Mouse (Mus musculus) cortical plate, adult 2 months (tissue): ENCODE data around the gene S1pr4.

ENCODE experiments used
- CTCF ChIP-seq: fragments of 200-500 bp; IDR thresholded peaks from 2 replicates; pipeline ENCODE4 v1.5.1; 2011; ENCODE audit warnings: mild to moderate bottlenecking, control low read depth, low read length; ENCODE audit not compliant: insufficient read depth; ENCODE audit errors: extremely low read depth
- POLR2A ChIP-seq: fragments of 200-500 bp; IDR thresholded peaks from 2 replicates; pipeline ENCODE4 v1.6.1; 2011; ENCODE audit warnings: mild to moderate bottlenecking, low read length, control low read depth; ENCODE audit not compliant: insufficient read depth; ENCODE audit errors: extremely low read depth

GRCm38 (mm10) chr10:81486496-81486895, 13.4 kb downstream of the S1pr4 start:
- TF ChIP-seq POLR2A (no peak), CTCF (no peak)
